Mouse (Mus musculus) heart, postnatal 10 days (tissue): ENCODE measurements around the gene Gm27021. TPM values are rescaled to one million over a fixed set of nuclear protein-coding genes. Genes with fewer than 3 reads are reported as not detected.

Experiments used
- total RNA-seq, 2 experiments: library from RNA; stranded (reverse); gene quantifications; 2 replicates each; pipeline ENCODE4 v1.2.3; 2021

The Gm27021 gene
- total RNA-seq, 2 experiments from 2014 or later = 0.48 TPM; not detected in 1

Other genes with a start within 250 kb of the Gm27021 start
- 10 to 100 TPM; 14.6 to 15.2 TPM for gene Gins2, start 78.8 kb downstream of the Gm27021 start, total RNA-seq
- gene 1190005I06Rik, start 20.4 kb downstream of the Gm27021 start, total RNA-seq = 1 to 10 TPM; 5.1 to 10.0 TPM
- gene Cox4i1, start 143 bp upstream of the Gm27021 start, total RNA-seq = 1,000 to 10,000 TPM; 3,943 to 4,033 TPM
- 10 to 100 TPM; 65.9 to 68.6 TPM for gene Emc8, start 494 bp upstream of the Gm27021 start, total RNA-seq
- 1 to 10 TPM; 6.0 to 7.7 TPM for gene Irf8, start 68.3 kb upstream of the Gm27021 start, total RNA-seq